Mouse (Mus musculus) liver, adult 2 months (tissue): Measurements from ENCODE around the gene Nol12. TPM values are rescaled to one million over a fixed set of nuclear protein-coding genes. Genes with fewer than 3 reads are reported as not detected.

ENCODE experiments used
- DNase-seq: peaks from one replicate; pipeline ENCODE4 v3.0.0-alpha.2; 2011; ENCODE audit warnings: low read depth, low spot score; ENCODE audit errors: extremely low read depth
- H3K27ac ChIP-seq: fragments of 200-500 bp; replicated peaks from 2 replicates; pipeline ENCODE4 v1.5.1; 2012; ENCODE audit warnings: low read depth, mild to moderate bottlenecking, control low read depth, inconsistent platforms, low read length; ENCODE audit not compliant: insufficient read depth
- H3K27me3 ChIP-seq: fragments of 200-500 bp; 2 replicates; pipeline ENCODE4 v1.6.1; 2012; ENCODE audit warnings: mild to moderate bottlenecking, moderate library complexity, low read length, inconsistent platforms; ENCODE audit not compliant: control insufficient read depth, insufficient read depth
- H3K36me3 ChIP-seq: fragments of 200-500 bp; 2 replicates; pipeline ENCODE4 v1.6.1; 2012; ENCODE audit warnings: low read length, inconsistent platforms; ENCODE audit not compliant: control insufficient read depth, insufficient read depth
- H3K4me1 ChIP-seq: fragments of 200-500 bp; 2 replicates; pipeline ENCODE4 v1.6.1; 2011; ENCODE audit warnings: low read length; ENCODE audit not compliant: control insufficient read depth, insufficient read depth
- H3K4me3 ChIP-seq: fragments of 200-500 bp; 2 replicates; pipeline ENCODE4 v1.5.1; 2011; ENCODE audit warnings: low read depth, mild to moderate bottlenecking, control low read depth, low read length, moderate library complexity; ENCODE audit not compliant: insufficient read depth
- H3K79me2 ChIP-seq: fragments of 200-500 bp; 2 replicates; pipeline ENCODE4 v1.6.1; 2012; ENCODE audit warnings: inconsistent platforms, mild to moderate bottlenecking, low read length, moderate library complexity; ENCODE audit not compliant: control insufficient read depth, insufficient read depth
- H3K9ac ChIP-seq: fragments of 200-500 bp; 2 replicates; pipeline ENCODE4 v1.6.1; 2012; ENCODE audit warnings: low read depth, mild to moderate bottlenecking, control low read depth, inconsistent platforms, low read length
- CTCF ChIP-seq: fragments of 200-500 bp; IDR thresholded peaks from 2 replicates; pipeline ENCODE4 v1.5.1; 2011; ENCODE audit warnings: low read depth, low read length, control low read depth
- POLR2A ChIP-seq: fragments of 200-500 bp; IDR thresholded peaks from 2 replicates; pipeline ENCODE4 v1.6.1; 2011; ENCODE audit warnings: low read length, control low read depth; ENCODE audit not compliant: insufficient read depth; ENCODE audit errors: extremely low read depth
- WGBS: fragments of 180-500 bp; shearing (Covaris S2); methylation state at CpG from one replicate; pipeline ENCODE4 v1.1.7; 2018; 5-methylcytosine and 5-hydroxymethylcytosine counted together
- polyA plus RNA-seq: library from polyadenylated mRNA; depleted of rRNA; stranded (reverse); fragments of >200 nt; gene quantifications from 2 replicates; pipeline ENCODE4 v1.2.3, GENCODE M21; 2012; rRNA removed
- total RNA-seq: library from RNA; depleted of rRNA; stranded (reverse); fragments of >200 nt; gene quantifications from 2 replicates; pipeline ENCODE4 v1.2.3, GENCODE M21; 2014; rRNA removed

Nol12 gene
- total RNA-seq (4.0 and 5.3 TPM in 2 replicates), polyA plus RNA-seq (10.3 and 13.1 TPM in 2 replicates)

GRCm38 (mm10) chr15:78934784-78935320 lies at the start of gene Nol12:
TSS of gene Nol12 (plus strand) at chr15:78934933.
- TF ChIP-seq CTCF (0 out of 2 replicates have a peak, but pooled peaks have one; percentile 3), POLR2A (0 out of 2 replicates have a peak, but pooled peaks have one; percentile 28)
- 0% methylated on average over 42 of the region's 42 CpGs for WGBS
- H3K79me2 ChIP-seq = no peaks in the 10 kb centered on the region; the same call in 1 of the 2 replicates
- no peaks in the 10 kb centered on the region for H3K27me3 ChIP-seq
- peak within 1 kb of the TSS; percentile 78 for H3K9ac ChIP-seq
- DNase-seq = peak; percentile 84
- H3K4me1 ChIP-seq = peaks cover 4% of the 10 kb centered on the region; the same call in 1 of the 2 replicates
- peak within 1 kb of the TSS; percentile 92 for H3K4me3 ChIP-seq
- H3K36me3 ChIP-seq = no peaks in the 10 kb centered on the region
- peak within 1 kb of the TSS; percentile 88 for H3K27ac ChIP-seq

GRCm38 (mm10) chr15:78889401-78889853 lies 45.3 kb upstream of the Nol12 start:
- H3K4me1 ChIP-seq = no peaks in the 10 kb centered on the region
- H3K9ac ChIP-seq = no peak overlapping the region
- DNase-seq = no peak
- H3K36me3 ChIP-seq = peaks cover 8% of the 10 kb centered on the region; the same call in 1 of the 2 replicates
- H3K79me2 ChIP-seq = no peaks in the 10 kb centered on the region
- H3K4me3 ChIP-seq = no peak overlapping the region
- 74% methylated on average over 13 of the region's 13 CpGs for WGBS
- H3K27ac ChIP-seq = no peak overlapping the region
- H3K27me3 ChIP-seq = no peaks in the 10 kb centered on the region
- TF ChIP-seq CTCF (no peak), POLR2A (no peak)

GRCm38 (mm10) chr15:78892440-78892839 lies 42.3 kb upstream of the Nol12 start:
- Histone ChIP-seq H3K27ac (no peak overlapping the region), H3K27me3 (no peaks in the 10 kb centered on the region), H3K4me1 (no peaks in the 10 kb centered on the region), H3K4me3 (no peak overlapping the region), H3K36me3 (peaks cover 3% of the 10 kb centered on the region; the same call in 1 of the 2 replicates), H3K9ac (no peak overlapping the region), H3K79me2 (no peaks in the 10 kb centered on the region)
- no peak for DNase-seq
- 92% methylated on average over 7 of the region's 7 CpGs for WGBS
- TF ChIP-seq POLR2A (no peak), CTCF (no peak)

DNA sequence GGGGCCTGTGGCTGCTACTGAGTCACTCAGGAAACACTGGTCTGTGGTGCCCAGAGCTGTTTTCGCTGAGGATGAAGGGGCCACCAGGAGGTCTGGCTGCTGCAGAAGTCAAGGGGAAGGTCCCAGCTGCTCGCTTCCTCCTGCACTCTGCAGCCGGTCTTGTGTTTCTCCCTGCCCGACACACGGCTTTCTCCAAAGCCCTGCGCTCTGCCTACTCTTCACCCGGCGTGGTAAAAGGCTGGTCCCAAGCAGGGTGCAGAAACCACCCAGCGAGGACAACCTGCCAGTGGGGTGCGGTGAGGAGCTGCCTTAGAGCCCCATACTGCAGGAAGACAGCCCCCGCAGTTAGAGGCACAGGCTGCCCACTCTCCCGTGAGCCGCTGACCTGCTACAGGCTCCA lies 40.0 kb upstream of the Nol12 start:
- Histone ChIP-seq H3K27me3 (no peaks in the 10 kb centered on the region), H3K36me3 (0 out of 2 replicates have a peak, but pooled peaks cover 2% of the 10 kb centered on the region), H3K4me3 (no peak overlapping the region), H3K79me2 (no peaks in the 10 kb centered on the region), H3K27ac (no peak overlapping the region), H3K9ac (no peak overlapping the region), H3K4me1 (no peaks in the 10 kb centered on the region)
- TF ChIP-seq POLR2A (no peak), CTCF (no peak)
- WGBS = 83% methylated on average over 13 of the region's 13 CpGs
- no peak for DNase-seq

- no peak overlapping the region for H3K9ac ChIP-seq
- WGBS = 60% methylated on average over 2 of the region's 2 CpGs
These were observed 39.0 kb upstream of the Nol12 start for GRCm38 (mm10) chr15:78895741-78896140.

DNA sequence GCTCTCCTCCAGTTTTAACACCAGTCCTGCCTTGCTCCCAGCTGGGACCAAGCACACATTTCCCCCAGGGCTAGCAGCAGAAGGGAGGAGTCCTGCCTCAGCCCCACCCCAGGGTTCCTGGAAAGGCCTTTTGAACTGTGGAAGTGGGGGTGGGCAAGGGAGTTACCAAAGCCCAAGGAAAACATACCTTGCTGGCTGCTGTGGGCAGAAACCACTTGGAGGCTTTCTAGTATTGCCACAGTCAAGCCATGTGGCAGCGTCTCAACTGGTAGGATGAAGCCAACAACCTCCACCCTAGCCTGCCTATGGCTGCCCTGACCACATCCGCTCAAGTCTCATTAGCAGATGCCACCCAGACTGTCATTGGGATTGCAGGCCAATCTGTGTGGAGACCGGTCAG lies 38.6 kb upstream of the Nol12 start:
- Histone ChIP-seq H3K9ac (no peak overlapping the region), H3K4me1 (no peaks in the 10 kb centered on the region; the same call in 1 of the 2 replicates), H3K27me3 (no peaks in the 10 kb centered on the region), H3K36me3 (no peaks in the 10 kb centered on the region), H3K27ac (no peak overlapping the region), H3K79me2 (no peaks in the 10 kb centered on the region), H3K4me3 (no peak overlapping the region)
- WGBS = 65% methylated on average over 3 of the region's 3 CpGs
- TF ChIP-seq CTCF (no peak), POLR2A (no peak)
- no peak for DNase-seq

More at GRCm38 (mm10) chr15:78895741-78896140, 39.0 kb upstream of the Nol12 start:
- no peak overlapping the region for H3K4me3 ChIP-seq
- DNase-seq = no peak
- H3K27me3 ChIP-seq = no peaks in the 10 kb centered on the region
- no peak overlapping the region for H3K27ac ChIP-seq
- H3K36me3 ChIP-seq = no peaks in the 10 kb centered on the region
- no peak for TF ChIP-seq POLR2A
- no peak for TF ChIP-seq CTCF
- H3K79me2 ChIP-seq = no peaks in the 10 kb centered on the region
- H3K4me1 ChIP-seq = no peaks in the 10 kb centered on the region; the same call in 1 of the 2 replicates
